Mouse (Mus musculus) limb, embryonic 12.5 days (tissue): Measurements from ENCODE around the gene Pdia2. TPM values are rescaled to one million over a fixed set of nuclear protein-coding genes. Genes with fewer than 3 reads are reported as not detected.

Experiments used
- ATAC-seq: fragments of 200-750 bp; cut with Nextera tagmentation; 2 replicates; pipeline ENCODE4 v1.8.0; 2017; ENCODE audit warnings: low read depth, moderate TSS enrichment; ENCODE audit not compliant: insufficient number of reproducible peaks, insufficient read depth, low FRiP score, low TSS enrichment
- H3K27ac ChIP-seq: fragments of 300-500 bp; sonication (generic); 2 replicates; pipeline ENCODE4 v1.5.1; 2016; ENCODE audit warnings: mild to moderate bottlenecking, moderate library complexity
- H3K27me3 ChIP-seq: fragments of 300-500 bp; sonication (generic); 2 replicates; pipeline ENCODE4 v1.6.1; 2016; ENCODE audit warnings: mild to moderate bottlenecking, moderate library complexity
- H3K36me3 ChIP-seq: fragments of 300-500 bp; sonication (generic); 2 replicates; pipeline ENCODE4 v1.6.1; 2016; ENCODE audit warnings: mild to moderate bottlenecking, moderate library complexity
- H3K4me1 ChIP-seq: fragments of 300-500 bp; sonication (generic); replicated peaks from 2 replicates; pipeline ENCODE4 v1.6.1; 2016
- H3K4me2 ChIP-seq: fragments of 300-500 bp; sonication (generic); 2 replicates; pipeline ENCODE4 v1.6.1; 2016; ENCODE audit warnings: mild to moderate bottlenecking, moderate library complexity
- H3K4me3 ChIP-seq: fragments of 300-500 bp; sonication (generic); replicated peaks from 2 replicates; pipeline ENCODE4 v1.5.1; 2016; ENCODE audit warnings: mild to moderate bottlenecking
- H3K9ac ChIP-seq: fragments of 300-500 bp; sonication (generic); replicated peaks from 2 replicates; pipeline ENCODE4 v1.6.1; 2016; ENCODE audit warnings: mild to moderate bottlenecking, moderate library complexity
- H3K9me3 ChIP-seq: fragments of 300-500 bp; sonication (generic); 2 replicates; pipeline ENCODE4 v1.6.1; 2016; ENCODE audit warnings: mild to moderate bottlenecking, moderate library complexity
- WGBS: fragments of 180-500 bp; shearing (Covaris S2); methylation state at CpG from one replicate; pipeline ENCODE4 v1.1.7; 2016; 5-methylcytosine and 5-hydroxymethylcytosine counted together
- polyA plus RNA-seq: library from polyadenylated mRNA; unstranded; fragments of >200 nt; fragmentation: Nextera tagmentation; extraction: Ambion mirVana; gene quantifications from 2 replicates; pipeline ENCODE4 v1.2.1, GENCODE M21; 2016

Pdia2 gene
- polyA plus RNA-seq, 1 experiment from 2014 or later, result 0.13 TPM

- ATAC-seq, result no peak
- Histone ChIP-seq H3K4me1 (no peaks in the 10 kb centered on the region), H3K27me3 (no peaks in the 10 kb centered on the region), H3K9ac (no peak overlapping the region), H3K4me3 (no peak overlapping the region), H3K27ac (no peak overlapping the region), H3K36me3 (no peaks in the 10 kb centered on the region), H3K9me3 (no peaks in the 10 kb centered on the region), H3K4me2 (no peak overlapping the region)
- 92% methylated on average over 5 of the region's 5 CpGs for WGBS
These were observed 30.9 kb upstream of the Pdia2 start for GRCm38 (mm10) chr17:26229776-26230175.

GRCm38 (mm10) chr17:26225150-26225549, 26.3 kb upstream of the Pdia2 start:
- Histone ChIP-seq H3K27me3 (no peaks in the 10 kb centered on the region), H3K9me3 (no peaks in the 10 kb centered on the region), H3K36me3 (no peaks in the 10 kb centered on the region), H3K4me1 (no peaks in the 10 kb centered on the region), H3K27ac (no peak overlapping the region), H3K9ac (no peak overlapping the region), H3K4me3 (no peak overlapping the region), H3K4me2 (no peak overlapping the region)
- no peak for ATAC-seq
- WGBS, result 77% methylated on average over 12 of the region's 12 CpGs

- H3K4me3 ChIP-seq, result no peak overlapping the region
- ATAC-seq, result no peak
- no peak overlapping the region for H3K4me2 ChIP-seq
- H3K9me3 ChIP-seq, result no peaks in the 10 kb centered on the region
- H3K27ac ChIP-seq, result no peak overlapping the region
- H3K4me1 ChIP-seq, result no peaks in the 10 kb centered on the region
- no peaks in the 10 kb centered on the region for H3K27me3 ChIP-seq
- peaks cover 12% of the 10 kb centered on the region for H3K36me3 ChIP-seq
- 76% methylated on average over 2 of the region's 2 CpGs for WGBS
- H3K9ac ChIP-seq, result no peak overlapping the region
These were observed 22.6 kb upstream of the Pdia2 start for GRCm38 (mm10) chr17:26221508-26221907.

GRCm38 (mm10) chr17:26212681-26213080, 13.8 kb upstream of the Pdia2 start:
- H3K27me3 ChIP-seq, result peaks cover 5% of the 10 kb centered on the region; the same call in 1 of the 2 replicates
- H3K36me3 ChIP-seq, result peaks cover 31% of the 10 kb centered on the region
- no peak for ATAC-seq
- no peak overlapping the region for H3K27ac ChIP-seq
- no peaks in the 10 kb centered on the region for H3K9me3 ChIP-seq
- H3K4me2 ChIP-seq, result no peak overlapping the region
- no peak overlapping the region for H3K9ac ChIP-seq
- H3K4me3 ChIP-seq, result no peak overlapping the region
- H3K4me1 ChIP-seq, result no peaks in the 10 kb centered on the region
- WGBS, result 89% methylated on average over 11 of the region's 11 CpGs

GRCm38 (mm10) chr17:26212241-26212640, 13.4 kb upstream of the Pdia2 start:
- Histone ChIP-seq H3K4me2 (no peak overlapping the region), H3K9ac (no peak overlapping the region)

GRCm38 (mm10) chr17:26207686-26208085, 8.8 kb upstream of the Pdia2 start, which contains the start of gene Arhgdig:
TSS of gene Arhgdig (minus strand) at chr17:26207786.
- no peaks in the 10 kb centered on the region for H3K9me3 ChIP-seq
- no peak within 1 kb of the TSS for H3K9ac ChIP-seq
- peaks cover 39% of the 10 kb centered on the region for H3K27me3 ChIP-seq
- no peak within 1 kb of the TSS for H3K4me3 ChIP-seq
- 0 out of 2 replicates have a peak, but pooled peaks cover under 1% of the 10 kb centered on the region for H3K36me3 ChIP-seq
- peaks cover 23% of the 10 kb centered on the region for H3K4me1 ChIP-seq
- no peak within 1 kb of the TSS for H3K4me2 ChIP-seq
- H3K27ac ChIP-seq, result no peak within 1 kb of the TSS
- no peak for ATAC-seq
- WGBS, result 90% methylated on average over 12 of the region's 12 CpGs

More at GRCm38 (mm10) chr17:26212241-26212640, 13.4 kb upstream of the Pdia2 start:
- H3K27ac ChIP-seq, result no peak overlapping the region
- peaks cover 5% of the 10 kb centered on the region; the same call in 1 of the 2 replicates for H3K27me3 ChIP-seq
- WGBS, result 89% methylated on average over 7 of the region's 7 CpGs
- H3K4me1 ChIP-seq, result no peaks in the 10 kb centered on the region
- no peak for ATAC-seq
- H3K9me3 ChIP-seq, result no peaks in the 10 kb centered on the region
- no peak overlapping the region for H3K4me3 ChIP-seq
- peaks cover 31% of the 10 kb centered on the region for H3K36me3 ChIP-seq

GRCm38 (mm10) chr17:26206392-26206791, 7.5 kb upstream of the Pdia2 start:
- Histone ChIP-seq H3K4me2 (no peak overlapping the region), H3K27me3 (peaks cover 52% of the 10 kb centered on the region)
- ATAC-seq, result no peak

GRCm38 (mm10) chr17:26204766-26205165, 5.9 kb upstream of the Pdia2 start:
- ATAC-seq, result no peak
- H3K36me3 ChIP-seq, result no peaks in the 10 kb centered on the region
- H3K9me3 ChIP-seq, result no peaks in the 10 kb centered on the region
- no peak overlapping the region for H3K4me3 ChIP-seq
- WGBS, result 26% methylated on average over 11 of the region's 11 CpGs
- H3K27ac ChIP-seq, result no peak overlapping the region
- no peak overlapping the region; the same call in 1 of the 2 replicates for H3K9ac ChIP-seq
- peak overlapping the region; percentile 13 for H3K4me2 ChIP-seq
- peaks cover 63% of the 10 kb centered on the region for H3K27me3 ChIP-seq
- peaks cover 38% of the 10 kb centered on the region for H3K4me1 ChIP-seq

More at GRCm38 (mm10) chr17:26206392-26206791, 7.5 kb upstream of the Pdia2 start:
- Histone ChIP-seq H3K9ac (no peak overlapping the region), H3K4me3 (no peak overlapping the region), H3K27ac (no peak overlapping the region), H3K4me1 (peaks cover 27% of the 10 kb centered on the region), H3K9me3 (no peaks in the 10 kb centered on the region), H3K36me3 (no peaks in the 10 kb centered on the region)
- 69% methylated on average over 1 of the region's 1 CpGs for WGBS

- Histone ChIP-seq H3K4me2 (peak overlapping the region; percentile 97), H3K9me3 (no peaks in the 10 kb centered on the region), H3K27me3 (peaks cover 77% of the 10 kb centered on the region), H3K4me1 (peaks cover 38% of the 10 kb centered on the region), H3K4me3 (peak overlapping the region; percentile 54), H3K36me3 (peaks cover 2% of the 10 kb centered on the region; the same call in 1 of the 2 replicates), H3K9ac (peak overlapping the region; percentile 55), H3K27ac (no peak overlapping the region)
- 0% methylated on average over 30 of the region's 30 CpGs for WGBS
- no peak for ATAC-seq
These were observed 4.5 kb upstream of the Pdia2 start for GRCm38 (mm10) chr17:26203321-26203811.

GRCm38 (mm10) chr17:26202737-26203136, 3.9 kb upstream of the Pdia2 start, which contains the start of gene Rgs11:
TSS of gene Rgs11 (plus strand) at chr17:26202951.
- peaks cover 38% of the 10 kb centered on the region for H3K4me1 ChIP-seq
- H3K36me3 ChIP-seq, result peaks cover 8% of the 10 kb centered on the region
- H3K9ac ChIP-seq, result peak within 1 kb of the TSS; percentile 55
- WGBS, result 3% methylated on average over 22 of the region's 22 CpGs
- H3K27me3 ChIP-seq, result peaks cover 80% of the 10 kb centered on the region
- peak within 1 kb of the TSS; percentile 97 for H3K4me2 ChIP-seq
- H3K4me3 ChIP-seq, result peak within 1 kb of the TSS; percentile 54
- ATAC-seq, result no peak
- H3K27ac ChIP-seq, result no peak within 1 kb of the TSS
- no peaks in the 10 kb centered on the region for H3K9me3 ChIP-seq

- Histone ChIP-seq H3K4me3 (no peak overlapping the region; the same call in 1 of the 2 replicates), H3K27me3 (peaks cover 82% of the 10 kb centered on the region), H3K4me2 (no peak overlapping the region; the same call in 1 of the 2 replicates)
These were observed 3.1 kb upstream of the Pdia2 start for GRCm38 (mm10) chr17:26201998-26202397.

More at GRCm38 (mm10) chr17:26201998-26202397, 3.1 kb upstream of the Pdia2 start:
- Histone ChIP-seq H3K9me3 (no peaks in the 10 kb centered on the region), H3K9ac (no peak overlapping the region), H3K27ac (no peak overlapping the region), H3K36me3 (peaks cover 15% of the 10 kb centered on the region), H3K4me1 (peaks cover 38% of the 10 kb centered on the region)
- no peak for ATAC-seq
